Mouse (Mus musculus) urinary bladder, postnatal 14 days (tissue): Measurements from ENCODE around the gene Stox1.

Experiments used
- DNase-seq: peaks from one replicate; pipeline ENCODE4 v3.0.0; 2021; ENCODE audit warnings: low spot score

The Stox1 gene

DNA sequence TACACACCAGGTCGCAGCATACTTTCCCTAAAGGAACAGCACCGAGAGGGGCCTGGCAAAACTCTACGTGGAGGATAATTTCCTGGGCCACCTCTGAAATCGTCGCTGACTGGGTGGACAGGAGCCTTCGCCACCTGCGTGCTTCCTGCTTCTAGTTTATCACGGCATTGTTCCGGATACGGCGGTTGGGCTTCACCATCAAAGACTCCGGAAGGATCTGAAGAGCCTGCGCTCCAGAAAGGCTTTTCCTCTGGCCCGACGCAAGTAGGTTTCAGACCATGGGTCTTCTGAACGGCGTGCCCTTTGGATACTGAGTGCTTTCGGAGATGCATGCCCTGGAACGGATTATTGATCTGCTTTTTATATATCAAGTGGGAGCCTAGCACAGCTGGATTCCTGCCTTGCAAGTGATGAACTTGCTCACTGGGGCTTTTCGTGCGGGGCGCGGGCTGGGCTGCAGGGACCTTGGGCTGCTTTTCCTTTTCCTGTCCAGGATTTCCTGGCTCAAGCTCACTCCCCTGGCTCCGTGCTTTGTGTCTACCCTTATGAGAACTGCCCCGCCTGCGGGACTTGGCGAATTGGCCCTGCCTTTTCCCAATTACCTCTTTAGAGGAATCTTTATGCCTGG lies 60.9 kb downstream of the Stox1 start:
- peak; percentile 29 for DNase-seq

DNA sequence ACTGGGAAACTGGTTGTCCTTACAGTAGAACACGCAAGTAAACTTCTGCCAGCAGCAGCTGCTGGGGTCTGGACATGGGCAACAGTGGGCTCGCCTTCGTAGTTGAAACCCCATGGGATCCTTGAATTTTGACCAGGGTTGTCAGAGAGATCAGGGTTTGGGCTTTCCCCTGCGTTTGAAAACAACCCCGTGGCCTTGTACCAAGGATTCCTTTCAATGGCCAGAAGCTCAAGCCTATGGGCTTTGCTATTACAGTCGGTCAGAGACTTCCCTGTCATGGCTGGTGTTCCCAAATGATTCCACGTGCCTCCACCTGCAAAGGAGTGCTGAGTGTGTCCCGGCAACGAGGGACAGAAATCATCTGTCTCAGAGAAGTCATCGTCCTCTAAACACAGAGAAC lies 61.8 kb downstream of the Stox1 start:
- DNase-seq, result no peak

DNA sequence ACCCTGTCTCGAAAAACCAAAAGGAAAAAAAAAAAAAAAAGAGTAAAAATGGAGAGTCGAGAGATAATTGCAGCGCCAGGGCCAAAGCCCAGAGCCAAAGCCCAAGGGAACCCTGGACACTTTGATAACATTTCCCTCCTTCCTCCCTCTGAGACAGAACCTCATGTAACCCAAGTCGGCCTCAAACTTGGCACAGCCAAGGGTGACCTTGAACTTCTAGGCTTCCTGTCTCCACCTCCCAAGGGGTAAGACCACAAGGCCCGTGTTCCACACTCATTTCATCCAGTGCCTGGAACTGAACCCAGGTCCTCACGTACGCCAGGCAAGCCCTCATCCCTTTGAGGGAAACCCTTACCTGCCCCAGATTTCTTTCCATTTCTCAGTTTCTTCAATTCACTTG lies 69.2 kb downstream of the Stox1 start:
- no peak for DNase-seq

DNA sequence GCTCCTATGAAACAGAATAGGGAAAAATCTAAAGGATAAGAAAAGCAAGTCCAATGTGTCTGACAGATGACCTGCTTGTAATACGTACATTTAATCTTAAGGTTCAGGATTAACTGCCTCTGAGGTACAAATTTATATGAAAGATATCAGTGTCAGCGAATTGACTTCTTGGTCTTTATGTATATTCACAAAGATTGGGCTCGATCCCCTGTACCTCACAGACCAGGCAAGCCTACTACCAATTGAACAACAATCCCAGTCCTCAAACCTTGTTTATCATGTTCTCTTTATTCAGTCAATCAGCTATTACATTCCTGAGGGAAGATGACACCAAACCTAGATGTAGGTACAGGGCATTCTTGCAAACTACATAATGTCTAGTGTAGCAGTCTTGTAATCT lies 74.0 kb downstream of the Stox1 start:
- DNase-seq, result no peak

DNA sequence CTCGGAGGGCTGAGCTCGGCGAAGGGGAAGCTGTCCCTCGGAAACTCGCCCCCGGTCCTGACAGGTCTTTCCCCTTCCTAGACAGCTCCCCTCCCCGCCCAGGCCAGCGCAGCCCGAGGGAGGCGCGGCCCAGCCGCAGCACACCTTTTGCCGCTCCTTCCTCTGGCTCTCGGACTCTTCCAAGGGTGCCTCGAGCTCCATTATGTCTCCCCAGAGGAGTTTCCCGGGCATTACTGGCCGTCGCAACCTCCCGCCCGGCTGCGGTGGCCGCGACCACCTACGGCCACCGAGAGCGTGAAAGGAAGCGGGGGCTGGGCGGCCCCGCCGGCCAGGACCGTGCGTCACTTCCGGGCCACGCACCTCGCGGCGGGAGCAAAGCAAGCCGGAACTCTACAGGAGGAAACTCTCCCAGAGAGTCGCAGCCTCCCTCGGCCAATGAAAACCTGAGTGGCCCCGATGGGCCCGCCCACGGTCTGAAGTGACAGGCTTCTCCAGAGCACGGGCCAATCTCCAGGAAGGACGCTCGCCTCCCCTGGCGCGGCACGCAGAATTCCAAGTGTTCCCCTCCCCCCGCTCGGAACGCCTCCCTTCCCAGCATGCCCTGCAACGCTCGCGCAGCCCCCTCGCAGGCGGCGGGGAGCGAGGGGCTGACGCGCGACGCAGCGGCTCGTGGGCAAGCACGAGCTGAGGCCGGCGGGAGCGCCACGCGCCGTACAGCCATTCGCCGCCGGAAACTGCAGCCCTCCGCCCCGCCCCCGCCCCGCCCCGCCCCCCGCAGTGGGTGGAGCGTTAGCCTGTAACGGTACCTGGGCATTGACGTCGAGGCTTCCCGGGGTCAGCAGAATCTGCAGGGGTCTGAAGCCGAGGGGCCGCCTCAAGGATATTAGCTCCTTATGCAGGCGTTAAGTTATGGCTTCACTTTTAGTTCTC lies 74.8 kb downstream of the Stox1 start, which contains the start of gene Ddx50:
Gene Ddx50 (minus strand): TSS at position 338 of the 930 bp plus-strand sequence.
- peak; percentile 99 for DNase-seq

DNA sequence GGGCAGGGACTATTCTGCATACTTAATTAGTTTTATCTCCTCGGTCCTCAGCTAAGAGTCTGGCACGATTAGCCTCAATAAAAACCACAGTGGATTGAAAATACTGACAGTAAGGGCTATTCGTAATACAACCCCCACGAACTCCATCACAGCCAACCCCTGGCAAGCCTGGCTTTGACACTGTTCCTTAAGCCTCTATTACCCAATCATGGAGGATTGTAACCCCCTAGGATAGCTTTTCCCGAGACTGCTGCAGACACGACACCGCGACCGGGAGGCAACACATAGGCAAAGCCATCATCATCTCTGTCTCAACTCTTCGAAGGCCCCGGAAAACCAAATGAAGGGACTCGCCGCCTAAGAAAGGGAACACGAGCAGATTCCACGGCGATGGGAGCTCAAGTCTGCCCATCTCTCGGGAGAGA lies 75.6 kb downstream of the Stox1 start:
- DNase-seq, result no peak
